Mouse (Mus musculus): ENCODE results near the gene Atg4c.

Gene Atg4c

GRCm38 (mm10) chr4:99193810-99194582 lies at the start of gene Atg4c:
TSS of gene Atg4c (plus strand) at chr4:99193934.
- DNase-seq, result peak; percentile 78

GRCm38 (mm10) chr4:99151434-99151833 lies 42.3 kb upstream of the Atg4c start:
- DNase-seq, result no peak

DNA sequence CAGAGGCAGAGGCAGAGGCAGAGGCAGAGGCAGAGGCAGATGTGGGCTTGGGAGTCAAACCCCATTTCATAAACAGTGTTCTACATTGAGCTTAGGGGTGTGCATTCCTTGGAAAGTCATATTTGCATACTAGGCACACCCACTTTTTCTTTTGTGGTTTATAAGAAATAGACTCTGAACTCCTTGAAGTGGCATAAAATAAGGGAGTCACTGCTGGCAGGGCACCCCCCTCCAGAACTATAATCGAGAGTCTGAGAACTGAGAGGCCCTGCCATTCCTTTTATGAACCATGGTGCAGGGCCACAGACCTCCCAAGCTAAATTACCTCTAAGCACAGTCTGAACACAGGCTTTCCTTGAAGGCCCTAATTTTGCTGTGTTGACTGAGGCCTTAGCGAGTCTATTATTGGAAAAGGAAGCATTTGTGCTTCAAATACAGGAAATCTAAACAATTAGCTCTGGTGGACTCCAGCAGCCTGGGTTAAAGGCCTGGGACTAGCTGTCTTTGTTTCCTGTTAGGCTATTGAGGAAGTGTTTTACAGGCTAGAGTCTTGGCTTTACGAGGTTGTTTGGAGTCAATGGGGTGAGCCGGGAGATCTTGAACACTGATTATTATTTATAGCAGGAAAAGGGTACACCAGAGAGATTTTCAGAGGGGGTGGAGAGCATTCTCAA lies 41.7 kb upstream of the Atg4c start:
- DNase-seq, result no peak

GRCm38 (mm10) chr4:99156641-99157307 lies 37.0 kb upstream of the Atg4c start:
- DNase-seq, result no peak

GRCm38 (mm10) chr4:99158495-99158894 lies 35.2 kb upstream of the Atg4c start:
- no peak for DNase-seq

DNA sequence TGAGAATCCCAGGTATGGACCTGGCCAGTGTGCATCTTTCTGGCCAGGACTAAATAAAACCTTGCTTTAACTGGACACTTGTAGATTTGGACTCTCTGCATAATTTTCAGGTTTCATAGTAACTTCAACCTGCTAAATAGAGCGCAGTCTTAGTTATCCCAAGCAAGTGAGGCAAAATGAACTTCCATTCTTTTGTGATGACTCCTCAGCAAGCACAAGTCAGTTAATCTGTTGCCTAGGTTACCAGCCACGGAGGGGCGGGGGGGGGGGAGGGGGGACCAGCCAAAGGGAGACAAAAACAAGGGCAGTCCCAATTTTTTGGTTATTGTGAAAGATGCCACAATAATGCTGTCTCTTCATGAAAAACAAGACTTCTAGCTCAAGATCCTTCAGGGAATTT lies 33.3 kb upstream of the Atg4c start:
- DNase-seq, result no peak

DNA sequence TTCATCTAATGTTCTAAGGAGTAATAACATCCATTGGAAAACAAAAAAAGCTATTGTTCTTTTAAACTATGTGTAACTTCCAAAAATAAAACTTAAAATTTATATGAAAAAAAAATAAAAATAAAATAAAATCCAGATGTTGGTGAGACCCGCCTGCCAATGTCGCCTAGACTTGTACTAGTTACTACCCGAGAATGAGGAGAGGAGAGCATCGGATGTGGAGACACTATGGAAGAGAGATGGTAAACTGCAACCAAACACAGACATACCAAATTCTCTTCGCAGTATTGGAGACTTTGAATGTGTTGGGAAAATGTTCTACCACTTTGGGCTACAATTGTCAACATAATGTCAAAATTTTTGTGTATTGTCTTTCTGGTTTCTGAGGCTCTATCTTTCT lies 32.8 kb upstream of the Atg4c start:
- no peak for DNase-seq

- no peak for DNase-seq
Observed at GRCm38 (mm10) chr4:99161457-99161971, 32.2 kb upstream of the Atg4c start.

DNA sequence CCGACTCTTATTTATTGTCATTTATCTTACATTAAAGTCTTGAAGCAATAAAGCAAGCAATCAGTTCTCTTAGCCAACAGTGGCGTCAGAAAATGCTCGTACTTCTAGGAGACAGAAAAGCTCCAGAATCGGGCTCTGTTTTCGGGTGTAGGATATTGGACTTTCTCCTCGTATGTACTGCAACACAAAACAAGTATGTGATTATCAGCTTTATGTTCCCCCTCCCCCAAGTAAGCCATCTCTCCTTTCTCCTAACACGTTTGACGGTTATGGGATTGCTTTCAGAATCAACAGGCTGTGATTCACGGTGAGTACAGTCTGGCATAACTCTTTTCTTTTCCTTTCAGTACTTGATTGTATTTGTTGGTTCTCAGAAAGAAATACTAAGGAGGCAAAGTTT lies 30.7 kb upstream of the Atg4c start:
- DNase-seq, result no peak

DNA sequence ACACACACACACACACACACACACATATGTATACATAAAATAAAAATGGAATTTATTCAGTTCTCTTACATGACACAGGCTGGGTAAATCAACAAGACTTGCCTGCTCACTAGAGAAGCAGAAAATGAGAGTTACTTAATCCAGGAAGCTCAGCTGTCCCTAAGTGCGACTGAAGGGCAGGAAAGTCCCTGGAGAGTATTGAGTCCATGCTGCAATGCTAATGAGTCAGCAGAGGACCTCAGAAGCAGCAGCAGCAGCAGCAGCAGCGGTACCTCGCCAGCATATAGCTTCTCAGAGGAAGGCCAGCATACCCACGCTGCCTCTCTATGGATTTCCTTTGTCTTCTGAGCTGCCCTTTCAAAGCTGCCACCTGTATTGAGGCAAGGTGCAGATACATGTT lies 30.2 kb upstream of the Atg4c start:
- DNase-seq, result no peak

- no peak for DNase-seq
Observed at GRCm38 (mm10) chr4:99168869-99169268, 24.9 kb upstream of the Atg4c start.

DNA sequence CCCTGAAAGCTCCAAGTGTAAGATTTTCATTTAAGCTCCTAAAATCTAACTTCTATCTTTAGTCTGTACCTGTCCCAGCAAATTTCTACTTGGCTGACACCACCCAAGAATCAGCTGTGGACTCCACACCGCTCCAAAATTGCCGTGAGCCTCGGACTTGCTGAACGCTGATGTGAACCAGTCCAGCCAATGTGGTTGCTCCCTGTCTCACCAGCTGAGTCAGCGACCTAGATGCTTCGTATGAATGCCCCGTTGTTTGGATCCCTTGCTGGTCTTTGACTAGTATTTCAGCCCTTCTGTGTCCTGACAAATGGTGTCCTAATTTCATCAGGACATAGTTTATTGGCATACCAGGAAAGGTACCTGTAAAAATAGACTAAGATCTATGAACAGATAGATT lies 19.5 kb upstream of the Atg4c start:
- no peak for DNase-seq

GRCm38 (mm10) chr4:99176841-99177240 lies 16.9 kb upstream of the Atg4c start:
- no peak for DNase-seq

DNA sequence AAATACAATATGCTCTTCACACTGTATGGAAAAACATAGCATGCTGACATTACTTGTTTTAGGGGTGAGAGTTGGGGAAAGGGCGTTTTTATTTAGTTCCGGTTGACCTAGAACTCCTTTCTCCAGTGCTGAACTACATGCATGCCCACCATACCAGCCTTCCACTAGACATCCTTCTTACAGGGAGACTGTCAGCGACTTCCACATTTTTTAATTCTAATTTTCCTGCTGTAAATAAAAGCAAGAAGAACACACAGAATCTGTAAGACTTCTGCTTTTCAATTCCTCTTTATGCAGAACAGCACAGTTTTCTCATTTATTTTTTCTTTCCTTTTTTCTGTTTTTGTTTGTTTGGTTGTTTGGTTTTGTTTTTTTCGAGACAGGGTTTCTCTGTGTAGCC lies 16.5 kb upstream of the Atg4c start:
- DNase-seq, result no peak

GRCm38 (mm10) chr4:99178851-99179250 lies 14.9 kb upstream of the Atg4c start:
- DNase-seq, result no peak

DNA sequence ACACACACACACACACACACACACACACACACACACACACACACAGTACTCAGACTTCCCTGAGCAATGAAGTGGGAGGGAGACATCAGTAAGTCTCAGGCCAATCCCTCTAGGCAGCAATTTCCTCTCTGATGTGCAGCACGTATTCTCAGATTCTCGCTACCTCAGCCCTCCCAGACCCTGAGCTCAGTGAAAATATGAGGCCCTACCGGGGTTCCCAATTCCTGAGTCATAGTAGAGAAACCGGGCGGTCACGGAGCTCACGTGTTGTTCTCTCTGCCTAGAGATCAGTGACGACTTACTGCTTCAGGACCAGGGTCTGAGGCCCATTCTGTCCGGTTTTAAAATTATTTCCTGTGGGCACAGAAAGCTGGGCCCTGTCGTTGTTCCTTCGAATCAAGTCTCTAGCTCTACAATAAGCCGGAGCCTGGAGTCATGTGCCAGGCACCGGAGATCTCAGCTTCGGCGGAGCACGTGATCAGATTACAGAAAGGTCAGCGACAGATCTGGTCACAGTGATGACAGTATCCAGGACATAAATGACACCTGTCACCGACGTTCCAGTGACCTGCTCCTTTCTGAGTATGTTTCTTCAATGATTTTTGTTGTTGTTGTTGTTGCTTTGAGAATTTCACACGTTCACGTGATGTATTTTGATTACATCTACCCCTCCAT lies 14.2 kb upstream of the Atg4c start:
- no peak for DNase-seq

DNA sequence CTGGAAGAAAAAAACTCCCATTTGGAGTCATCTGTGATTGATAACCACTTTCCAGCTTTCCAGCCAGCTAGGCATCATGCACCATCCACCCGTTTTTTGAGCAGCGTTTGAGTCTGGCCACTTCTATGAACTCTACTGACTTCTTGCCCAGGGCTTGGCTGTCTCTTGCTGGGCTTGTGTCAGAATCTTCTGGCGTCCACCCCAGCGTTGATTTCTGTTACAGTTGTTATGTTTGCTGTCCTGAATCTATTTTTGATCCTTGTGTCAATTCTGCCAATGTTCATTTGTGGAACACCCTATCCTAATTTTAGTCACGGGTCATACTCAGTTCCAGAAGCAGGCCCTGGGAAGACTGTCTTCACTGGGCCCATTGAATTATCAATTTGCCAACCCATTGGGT lies 12.8 kb upstream of the Atg4c start:
- DNase-seq, result no peak

DNA sequence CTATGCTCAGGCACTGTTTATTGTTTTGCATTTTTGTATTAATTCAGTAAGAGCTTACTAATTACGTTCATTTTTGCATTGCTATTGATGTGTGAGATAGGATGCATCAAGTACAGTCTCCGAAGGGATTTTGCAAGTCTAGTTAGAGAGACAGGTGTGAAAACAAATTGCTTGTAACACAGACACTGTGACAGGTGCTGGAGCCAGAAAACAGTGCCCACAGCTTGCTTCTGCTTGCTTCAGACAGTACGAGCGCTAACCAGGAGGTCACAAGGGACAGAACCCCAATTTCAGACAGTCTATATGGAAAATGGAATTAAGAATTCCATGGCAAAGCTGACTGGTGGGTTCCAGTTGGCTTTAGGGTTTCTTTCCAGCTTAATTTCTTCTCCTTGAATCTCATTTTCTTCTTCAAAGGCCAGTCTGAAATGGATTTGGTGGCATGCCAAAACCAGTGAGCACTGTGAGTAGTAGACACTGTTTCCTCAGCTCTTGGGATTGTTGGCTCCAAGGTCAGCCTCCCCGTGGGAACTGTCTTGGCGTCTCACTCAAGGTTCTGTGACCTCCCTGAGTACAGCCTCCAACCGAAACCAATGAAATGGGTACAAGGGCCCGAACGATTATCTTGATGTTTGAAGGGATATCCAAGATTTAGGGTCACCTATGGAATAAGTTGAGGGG lies 11.9 kb upstream of the Atg4c start:
- DNase-seq, result no peak

DNA sequence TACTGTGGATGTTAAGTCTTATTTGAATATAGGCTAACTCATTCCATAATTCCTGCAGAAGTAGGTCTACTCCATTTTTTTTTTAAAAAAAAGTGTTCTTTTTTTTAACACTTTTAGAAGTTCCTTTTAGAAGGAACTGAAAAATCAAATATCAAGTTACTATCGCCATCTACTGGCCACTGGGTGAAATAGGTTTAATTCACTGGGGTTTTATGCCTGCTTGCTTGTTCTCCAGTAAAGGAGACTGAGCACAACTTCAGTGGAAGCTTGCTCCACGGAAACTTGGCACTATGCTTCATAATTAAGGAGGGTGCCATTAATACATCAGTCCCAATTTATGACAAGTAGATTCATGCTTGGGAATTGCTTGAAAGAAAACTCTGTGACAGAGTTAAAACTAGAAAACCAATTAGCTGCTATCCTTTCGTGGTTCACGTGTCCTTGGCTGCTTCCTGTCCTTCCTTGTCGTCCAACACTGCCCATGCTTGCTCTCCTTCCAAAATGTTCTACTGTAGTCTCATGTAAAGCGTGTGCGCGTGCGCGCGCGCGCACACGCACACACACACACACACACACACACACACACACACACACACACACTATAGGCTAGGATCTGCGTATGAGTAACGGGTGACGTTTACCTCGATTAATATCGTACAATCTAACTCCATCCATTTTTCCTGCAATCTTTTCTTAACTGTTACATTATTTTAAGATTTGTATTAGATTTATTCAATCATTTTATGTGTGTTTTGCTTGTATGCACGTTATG lies 10.9 kb upstream of the Atg4c start:
- DNase-seq, result no peak

GRCm38 (mm10) chr4:99184678-99185077 lies 9.1 kb upstream of the Atg4c start:
- no peak for DNase-seq

GRCm38 (mm10) chr4:99185305-99185704 lies 8.4 kb upstream of the Atg4c start:
- no peak for DNase-seq
